Mouse (Mus musculus) limb, embryonic 12.5 days (tissue): ENCODE measurements around the gene Nod1. TPM values are rescaled to one million over a fixed set of nuclear protein-coding genes. Genes with fewer than 3 reads are reported as not detected.

Experiments
- ATAC-seq: fragments of 200-750 bp; cut with Nextera tagmentation; 2 replicates; pipeline ENCODE4 v1.8.0; 2017; ENCODE audit warnings: low read depth, moderate TSS enrichment; ENCODE audit not compliant: insufficient number of reproducible peaks, insufficient read depth, low FRiP score, low TSS enrichment
- H3K27ac ChIP-seq: fragments of 300-500 bp; sonication (generic); 2 replicates; pipeline ENCODE4 v1.5.1; 2016; ENCODE audit warnings: mild to moderate bottlenecking, moderate library complexity
- H3K27me3 ChIP-seq: fragments of 300-500 bp; sonication (generic); 2 replicates; pipeline ENCODE4 v1.6.1; 2016; ENCODE audit warnings: mild to moderate bottlenecking, moderate library complexity
- H3K36me3 ChIP-seq: fragments of 300-500 bp; sonication (generic); 2 replicates; pipeline ENCODE4 v1.6.1; 2016; ENCODE audit warnings: mild to moderate bottlenecking, moderate library complexity
- H3K4me1 ChIP-seq: fragments of 300-500 bp; sonication (generic); replicated peaks from 2 replicates; pipeline ENCODE4 v1.6.1; 2016
- H3K4me2 ChIP-seq: fragments of 300-500 bp; sonication (generic); 2 replicates; pipeline ENCODE4 v1.6.1; 2016; ENCODE audit warnings: mild to moderate bottlenecking, moderate library complexity
- H3K4me3 ChIP-seq: fragments of 300-500 bp; sonication (generic); replicated peaks from 2 replicates; pipeline ENCODE4 v1.5.1; 2016; ENCODE audit warnings: mild to moderate bottlenecking
- H3K9ac ChIP-seq: fragments of 300-500 bp; sonication (generic); replicated peaks from 2 replicates; pipeline ENCODE4 v1.6.1; 2016; ENCODE audit warnings: mild to moderate bottlenecking, moderate library complexity
- H3K9me3 ChIP-seq: fragments of 300-500 bp; sonication (generic); 2 replicates; pipeline ENCODE4 v1.6.1; 2016; ENCODE audit warnings: mild to moderate bottlenecking, moderate library complexity
- WGBS: fragments of 180-500 bp; shearing (Covaris S2); methylation state at CpG from one replicate; pipeline ENCODE4 v1.1.7; 2016; 5-methylcytosine and 5-hydroxymethylcytosine counted together
- polyA plus RNA-seq: library from polyadenylated mRNA; unstranded; fragments of >200 nt; fragmentation: Nextera tagmentation; extraction: Ambion mirVana; gene quantifications from 2 replicates; pipeline ENCODE4 v1.2.1, GENCODE M21; 2016

The Nod1 gene
- polyA plus RNA-seq, 1 experiment from 2014 or later, result 3.8 TPM

GRCm38 (mm10) chr6:54979426-54979825 is 7.0 kb upstream of the Nod1 start:
- Histone ChIP-seq H3K27ac (no peak overlapping the region), H3K4me1 (no peaks in the 10 kb centered on the region), H3K4me3 (no peak overlapping the region), H3K9ac (no peak overlapping the region), H3K9me3 (no peaks in the 10 kb centered on the region), H3K36me3 (no peaks in the 10 kb centered on the region), H3K27me3 (0 out of 2 replicates have a peak, but pooled peaks cover 6% of the 10 kb centered on the region), H3K4me2 (no peak overlapping the region)
- ATAC-seq, result no peak
- WGBS, result 94% methylated on average over 6 of the region's 6 CpGs

- WGBS, result 71% methylated on average over 1 of the region's 1 CpGs
- Histone ChIP-seq H3K4me3 (no peak overlapping the region), H3K4me2 (no peak overlapping the region), H3K27me3 (peaks cover 25% of the 10 kb centered on the region), H3K27ac (no peak overlapping the region), H3K9me3 (no peaks in the 10 kb centered on the region), H3K36me3 (no peaks in the 10 kb centered on the region), H3K9ac (no peak overlapping the region), H3K4me1 (peaks cover 7% of the 10 kb centered on the region; the same call in 1 of the 2 replicates)
- no peak for ATAC-seq
Observed at GRCm38 (mm10) chr6:54975616-54976015, 3.2 kb upstream of the Nod1 start.

GRCm38 (mm10) chr6:54974501-54974900 is 2.1 kb upstream of the Nod1 start:
- Histone ChIP-seq H3K4me3 (no peak overlapping the region), H3K4me1 (peaks cover 7% of the 10 kb centered on the region; the same call in 1 of the 2 replicates), H3K4me2 (no peak overlapping the region), H3K9ac (no peak overlapping the region), H3K9me3 (no peaks in the 10 kb centered on the region), H3K27me3 (peaks cover 25% of the 10 kb centered on the region), H3K36me3 (no peaks in the 10 kb centered on the region), H3K27ac (no peak overlapping the region)
- 69% methylated on average over 5 of the region's 5 CpGs for WGBS
- ATAC-seq, result 0 out of 2 replicates have a peak, but pooled peaks have one; percentile 40

GRCm38 (mm10) chr6:54972929-54973211 is 458 bp upstream of the Nod1 start:
- Histone ChIP-seq H3K4me3 (peak overlapping the region; percentile 63), H3K27ac (no peak overlapping the region), H3K4me1 (peaks cover 10% of the 10 kb centered on the region), H3K4me2 (peak overlapping the region; percentile 78), H3K36me3 (no peaks in the 10 kb centered on the region), H3K9ac (no peak overlapping the region), H3K9me3 (no peaks in the 10 kb centered on the region), H3K27me3 (peaks cover 32% of the 10 kb centered on the region)
- 24% methylated on average over 5 of the region's 5 CpGs for WGBS
- ATAC-seq, result no peak

GRCm38 (mm10) chr6:54971731-54972110 is 691 bp downstream of the Nod1 start:
- Histone ChIP-seq H3K4me2 (peak overlapping the region; percentile 78), H3K36me3 (no peaks in the 10 kb centered on the region), H3K27me3 (peaks cover 34% of the 10 kb centered on the region), H3K9me3 (no peaks in the 10 kb centered on the region), H3K27ac (0 out of 2 replicates have a peak overlapping the region, but pooled peaks have one; percentile 56), H3K9ac (peak overlapping the region; percentile 74), H3K4me1 (peaks cover 15% of the 10 kb centered on the region), H3K4me3 (peak overlapping the region; percentile 63)
- ATAC-seq, result no peak
- WGBS, result 18% methylated on average over 8 of the region's 8 CpGs

- WGBS, result 78% methylated on average over 9 of the region's 9 CpGs
- Histone ChIP-seq H3K36me3 (no peaks in the 10 kb centered on the region), H3K9ac (no peak overlapping the region), H3K9me3 (no peaks in the 10 kb centered on the region), H3K4me1 (peaks cover 15% of the 10 kb centered on the region), H3K27ac (no peak overlapping the region), H3K4me2 (no peak overlapping the region), H3K4me3 (no peak overlapping the region), H3K27me3 (peaks cover 34% of the 10 kb centered on the region)
- ATAC-seq, result no peak
Observed at GRCm38 (mm10) chr6:54970506-54970905, 1.9 kb downstream of the Nod1 start.

- 67% methylated on average over 2 of the region's 2 CpGs for WGBS
- Histone ChIP-seq H3K9ac (no peak overlapping the region), H3K27ac (no peak overlapping the region), H3K36me3 (no peaks in the 10 kb centered on the region), H3K27me3 (peaks cover 32% of the 10 kb centered on the region), H3K9me3 (no peaks in the 10 kb centered on the region), H3K4me3 (no peak overlapping the region), H3K4me1 (peaks cover 15% of the 10 kb centered on the region), H3K4me2 (no peak overlapping the region)
- ATAC-seq, result no peak
Observed at GRCm38 (mm10) chr6:54969801-54970200, 2.6 kb downstream of the Nod1 start.

GRCm38 (mm10) chr6:54967591-54967990 is 4.8 kb downstream of the Nod1 start:
- Histone ChIP-seq H3K27me3 (peaks cover 15% of the 10 kb centered on the region; the same call in 1 of the 2 replicates), H3K36me3 (no peaks in the 10 kb centered on the region), H3K4me2 (no peak overlapping the region), H3K9ac (no peak overlapping the region), H3K27ac (no peak overlapping the region), H3K4me1 (peaks cover 12% of the 10 kb centered on the region), H3K9me3 (no peaks in the 10 kb centered on the region), H3K4me3 (no peak overlapping the region)
- no peak for ATAC-seq
- WGBS, result 17% methylated on average over 10 of the region's 10 CpGs

- Histone ChIP-seq H3K4me1 (peaks cover 7% of the 10 kb centered on the region; the same call in 1 of the 2 replicates), H3K36me3 (no peaks in the 10 kb centered on the region), H3K4me2 (no peak overlapping the region), H3K9me3 (no peaks in the 10 kb centered on the region), H3K9ac (no peak overlapping the region), H3K27ac (no peak overlapping the region), H3K4me3 (no peak overlapping the region), H3K27me3 (peaks cover 9% of the 10 kb centered on the region; the same call in 1 of the 2 replicates)
- WGBS, result 40% methylated on average over 5 of the region's 5 CpGs
- ATAC-seq, result no peak
Observed at GRCm38 (mm10) chr6:54965234-54965633, 7.2 kb downstream of the Nod1 start.

GRCm38 (mm10) chr6:54964755-54965154 is 7.7 kb downstream of the Nod1 start:
- ATAC-seq, result no peak
- no peak overlapping the region for H3K27ac ChIP-seq
- 36% methylated on average over 1 of the region's 1 CpGs for WGBS
- peaks cover 7% of the 10 kb centered on the region; the same call in 1 of the 2 replicates for H3K4me1 ChIP-seq
- H3K4me3 ChIP-seq, result no peak overlapping the region
- H3K9ac ChIP-seq, result no peak overlapping the region
- H3K27me3 ChIP-seq, result peaks cover 9% of the 10 kb centered on the region; the same call in 1 of the 2 replicates
- H3K36me3 ChIP-seq, result no peaks in the 10 kb centered on the region
- no peaks in the 10 kb centered on the region for H3K9me3 ChIP-seq
- H3K4me2 ChIP-seq, result no peak overlapping the region

- Histone ChIP-seq H3K4me2 (no peak overlapping the region), H3K36me3 (no peaks in the 10 kb centered on the region), H3K4me3 (no peak overlapping the region), H3K27ac (no peak overlapping the region), H3K4me1 (peaks cover 7% of the 10 kb centered on the region; the same call in 1 of the 2 replicates), H3K27me3 (peaks cover 9% of the 10 kb centered on the region; the same call in 1 of the 2 replicates), H3K9me3 (no peaks in the 10 kb centered on the region), H3K9ac (no peak overlapping the region)
- WGBS, result 80% methylated on average over 2 of the region's 2 CpGs
- no peak for ATAC-seq
Observed at GRCm38 (mm10) chr6:54963599-54963998, 8.8 kb downstream of the Nod1 start.

- ATAC-seq, result no peak
Observed at GRCm38 (mm10) chr6:54957655-54958054, 14.8 kb downstream of the Nod1 start.

More at GRCm38 (mm10) chr6:54957655-54958054, 14.8 kb downstream of the Nod1 start:
- H3K36me3 ChIP-seq, result no peaks in the 10 kb centered on the region
- no peaks in the 10 kb centered on the region for H3K27me3 ChIP-seq
- H3K9ac ChIP-seq, result no peak overlapping the region
- no peaks in the 10 kb centered on the region for H3K4me1 ChIP-seq
- no peak overlapping the region for H3K4me2 ChIP-seq
- H3K9me3 ChIP-seq, result no peaks in the 10 kb centered on the region
- no peak overlapping the region for H3K27ac ChIP-seq
- 84% methylated on average over 8 of the region's 8 CpGs for WGBS
- no peak overlapping the region for H3K4me3 ChIP-seq
